Mouse (Mus musculus) adrenal gland, postnatal 36 days (tissue): ENCODE measurements at regions not wholly inside any gene's neighbourhood (a gene's known extent, or its start where the extent isn't known, plus 50 kb on each side); places are given as distances from the start of the nearest gene placed in this dataset.

Experiments
- DNase-seq, 2 experiments: peaks; one replicate each; pipeline ENCODE4 v3.0.0; 2021; ENCODE audit warnings: mixed read lengths in 1 of 2

GRCm38 (mm10) chr12:35863141-35863540 lies 62.3 kb upstream of the Agr3 start:
- DNase-seq: no peak

GRCm38 (mm10) chr12:35853159-35853558 lies 72.3 kb upstream of the Agr3 start:
- DNase-seq: no peak

- no peak for DNase-seq
Measured at GRCm38 (mm10) chr12:35846905-35847610, 78.4 kb upstream of the Agr3 start.

- DNase-seq: no peak
Measured at GRCm38 (mm10) chr12:35836946-35837345, 88.5 kb upstream of the Agr3 start.

- no peak for DNase-seq
Measured at GRCm38 (mm10) chr12:35833285-35833684, 92.1 kb upstream of the Agr3 start.

- no peak for DNase-seq
Measured at GRCm38 (mm10) chr12:35831922-35832512, 93.4 kb upstream of the Agr3 start.

GRCm38 (mm10) chr12:35831268-35831667 lies 94.2 kb upstream of the Agr3 start:
- DNase-seq: peak in 1 of 2 experiments; percentile 21

- no peak for DNase-seq
Measured at GRCm38 (mm10) chr12:35827797-35828196, 97.6 kb upstream of the Agr3 start.

- no peak for DNase-seq
Measured at GRCm38 (mm10) chr12:35826990-35827389, 98.4 kb upstream of the Agr3 start.

GRCm38 (mm10) chr12:35824587-35824987 lies 100.8 kb upstream of the Agr3 start:
- no peak for DNase-seq

GRCm38 (mm10) chr12:35799261-35799660 lies 126.2 kb upstream of the Agr3 start:
- no peak for DNase-seq

GRCm38 (mm10) chr12:35775396-35775795 lies 150.0 kb upstream of the Agr3 start:
- no peak for DNase-seq

GRCm38 (mm10) chr12:35770387-35771024 lies 154.9 kb upstream of the Agr3 start:
- no peak for DNase-seq

- DNase-seq: no peak
Measured at GRCm38 (mm10) chr12:35758916-35759315, 166.5 kb upstream of the Agr3 start.

GRCm38 (mm10) chr12:35755159-35755558 lies 170.3 kb upstream of the Agr3 start:
- no peak for DNase-seq

- no peak for DNase-seq
Measured at GRCm38 (mm10) chr12:35747997-35748396, 177.4 kb upstream of the Agr3 start.

- DNase-seq: no peak
Measured at GRCm38 (mm10) chr12:35746691-35747299, 178.6 kb upstream of the Agr3 start.

- DNase-seq: no peak
Measured at GRCm38 (mm10) chr12:35742729-35743128, 182.7 kb upstream of the Agr3 start.

GRCm38 (mm10) chr12:35736427-35736826 lies 189.0 kb upstream of the Agr3 start:
- no peak for DNase-seq

GRCm38 (mm10) chr12:35735002-35735401 lies 190.4 kb upstream of the Agr3 start:
- no peak for DNase-seq

GRCm38 (mm10) chr12:35734371-35734770 lies 191.0 kb upstream of the Agr3 start:
- no peak for DNase-seq

GRCm38 (mm10) chr12:35733580-35733979 lies 191.8 kb upstream of the Agr3 start:
- no peak for DNase-seq

GRCm38 (mm10) chr12:35725910-35726309 lies 191.1 kb upstream of the Ahr start:
- DNase-seq: no peak
